Mouse (Mus musculus): ENCODE results near the gene Spaca4. TPM values are rescaled to one million over a fixed set of nuclear protein-coding genes. Genes with fewer than 3 reads are reported as not detected.
A peak's percentile ranks its signal among the peaks of the same experiment; 100 is the strongest.

The Spaca4 gene
- polyA plus RNA-seq, 1 experiment from 2014 or later, result not detected

DNA sequence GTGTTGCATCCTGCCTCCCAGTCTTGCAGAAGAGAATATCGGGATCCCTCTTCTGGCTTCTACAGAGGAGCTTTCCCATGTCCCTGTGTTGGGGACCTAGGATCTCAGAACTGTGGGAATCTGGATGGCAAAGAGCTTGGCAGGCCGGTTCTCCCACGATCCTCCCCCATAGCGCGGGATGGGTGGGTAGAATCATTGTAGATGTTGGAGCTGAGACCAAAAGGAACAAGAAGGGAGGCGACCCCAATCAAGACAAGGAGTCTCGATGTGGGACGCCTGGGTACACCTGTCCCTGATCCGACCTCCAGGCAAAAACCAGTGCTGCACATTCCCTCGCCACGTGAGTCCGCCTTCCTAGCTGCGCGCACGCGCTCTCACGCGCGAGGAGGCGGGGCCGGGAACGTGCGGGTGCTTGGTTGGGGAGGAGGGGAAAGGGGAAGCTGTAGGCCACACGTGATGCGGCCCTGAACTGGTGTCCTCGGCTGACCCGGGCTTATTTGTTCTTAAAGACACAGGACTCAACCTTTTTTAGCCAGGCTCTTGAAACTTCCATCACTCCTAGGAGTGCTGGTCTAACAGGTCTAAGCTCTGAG is 18.1 kb downstream of the Spaca4 start:
- no peaks in the 10 kb centered on the region for H3K27me3 ChIP-seq
- TF ChIP-seq CTCF (IDR thresholded peaks at IDR 0.05), result no peak
- ChIA-PET POLR2A (interaction anchor here (0.7 to 3.6 kb wide), 4 partner anchors 11 to 26 kb away, joined by 3 to 28 read pairs (median 3); partner anchors contain the start of gene Sphk2), CTCF (interaction anchor here (1.0 to 2.2 kb wide), 4 partner anchors 11 to 152 kb away, joined by 3 to 9 read pairs (median 3); partner anchors contain the start of gene Ntn5)
- in situ Hi-C loops (cut with MboI; ENCODE audit: low pct_unique_long_range_greater_than_20kb), result loop anchor here (25.0 kb wide), 1 partner anchor 845 kb away; the partner anchor contains the start of genes Pnkp and Ptov1
- DNase-seq (ENCODE audit: low read depth, low spot score), result no peak
- ATAC-seq, result no peak

DNA sequence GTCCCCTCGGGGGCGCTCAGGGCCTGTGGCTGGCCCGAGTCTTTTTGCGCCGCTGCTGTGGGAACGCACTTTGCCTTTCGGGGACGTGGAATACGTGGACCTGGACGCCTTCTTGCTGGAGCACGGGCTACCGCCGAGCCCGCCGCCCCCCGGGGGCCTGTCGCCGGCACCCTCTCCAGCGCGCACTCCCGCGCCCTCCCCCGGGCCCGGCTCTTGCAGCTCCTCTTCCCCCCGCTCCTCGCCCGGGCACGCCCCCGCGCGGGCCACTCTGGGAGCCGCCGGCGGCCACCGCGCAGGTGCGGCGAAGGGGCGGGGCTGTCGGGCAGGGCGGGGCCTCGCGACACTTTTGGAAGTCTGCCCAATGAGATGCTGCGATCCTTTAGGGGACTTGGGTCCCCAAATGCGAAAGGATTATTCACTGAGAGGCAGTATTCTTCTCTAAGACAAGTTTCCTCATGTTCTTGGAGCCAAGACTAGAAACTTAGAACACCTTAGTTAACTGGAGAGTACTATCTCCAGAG is 18.8 kb downstream of the Spaca4 start:
- no peak for TF ChIP-seq CTCF (IDR thresholded peaks at IDR 0.05)
- no peaks in the 10 kb centered on the region for H3K27me3 ChIP-seq
- DNase-seq (ENCODE audit: low read depth, low spot score) (no peak), ATAC-seq (no peak)
- in situ Hi-C loops (cut with MboI; ENCODE audit: low pct_unique_long_range_greater_than_20kb), result loop anchor here (25.0 kb wide), 1 partner anchor 844 kb away; the partner anchor contains the start of genes Pnkp and Ptov1
- ChIA-PET POLR2A (interaction anchor here (1.0 to 3.6 kb wide), 2 partner anchors 11 to 12 kb away, joined by 3 to 28 read pairs; partner anchors contain the start of gene Sphk2), CTCF (interaction anchor here (2.2 kb wide), 1 partner anchor 24 kb away, joined by 9 read pairs; the partner anchor contains the start of gene Ntn5)

DNA sequence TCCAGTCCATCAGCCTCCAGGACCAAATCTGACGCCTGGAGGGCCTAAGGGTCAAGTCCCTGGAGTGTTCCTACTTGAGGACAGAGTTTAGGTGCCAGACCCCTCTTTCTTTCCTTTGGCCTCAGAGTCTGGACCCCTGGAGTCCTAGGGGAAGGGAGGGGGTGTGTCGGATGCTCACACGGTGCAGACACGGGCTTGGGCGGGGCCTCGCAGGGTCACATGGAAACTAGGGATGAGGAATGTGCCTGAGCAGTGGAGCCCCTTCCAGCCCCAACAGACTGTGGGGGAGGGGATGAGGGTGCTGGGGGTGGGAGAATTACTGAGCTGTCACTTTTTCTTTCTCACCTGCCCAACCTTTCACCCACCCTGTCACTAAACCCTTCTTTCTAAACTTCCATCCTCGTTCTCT is 19.7 kb downstream of the Spaca4 start:
- CTCF ChIA-PET, result interaction anchor here (1.4 to 1.8 kb wide), 2 partner anchors 12 to 23 kb away, joined by 6 to 9 read pairs; partner anchors contain the start of genes Ntn5 and Sphk2
- in situ Hi-C loops (cut with MboI; ENCODE audit: low pct_unique_long_range_greater_than_20kb), result loop anchor here (25.0 kb wide), 1 partner anchor 844 kb away; the partner anchor contains the start of genes Pnkp and Ptov1
- POLR2A ChIA-PET, result interaction anchor here (3.3 kb wide), 1 partner anchor 22 kb away, joined by 17 read pairs; the partner anchor contains the start of gene Ntn5
- ATAC-seq (peak; percentile 11), DNase-seq (ENCODE audit: low read depth, low spot score) (no peak)
- H3K27me3 ChIP-seq, result no peaks in the 10 kb centered on the region
- TF ChIP-seq CTCF (IDR thresholded peaks at IDR 0.05), result no peak

DNA sequence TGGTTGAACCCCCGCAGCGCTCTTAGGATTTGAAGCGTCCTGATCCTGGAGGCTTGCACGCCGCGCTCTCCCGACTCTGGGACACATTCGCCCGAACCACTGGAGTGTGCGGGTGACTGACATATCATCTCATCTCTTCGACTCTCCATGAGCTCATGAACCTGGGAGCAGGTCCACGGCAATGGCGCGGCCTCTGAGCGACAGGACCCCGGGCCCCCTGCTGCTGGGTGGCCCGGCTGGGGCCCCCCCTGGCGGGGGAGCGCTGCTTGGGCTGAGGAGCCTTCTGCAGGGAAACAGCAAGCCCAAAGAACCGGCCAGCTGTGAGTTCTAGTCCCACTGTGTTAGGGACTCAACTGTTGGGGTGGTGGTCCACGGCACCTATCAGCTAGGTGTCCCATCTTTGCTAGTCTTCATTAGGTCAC is 20.2 kb downstream of the Spaca4 start:
- ATAC-seq (no peak), DNase-seq (ENCODE audit: low read depth, low spot score) (no peak)
- ChIA-PET POLR2A (interaction anchor here (0.6 to 3.3 kb wide), 2 partner anchors 22 to 198 kb away, joined by 3 to 17 read pairs; partner anchors contain the start of gene Ntn5), CTCF (interaction anchor here (1.4 to 1.8 kb wide), 2 partner anchors 12 to 23 kb away, joined by 6 to 9 read pairs; partner anchors contain the start of genes Ntn5 and Sphk2)
- TF ChIP-seq CTCF (IDR thresholded peaks at IDR 0.05), result no peak
- in situ Hi-C loops (cut with MboI; ENCODE audit: low pct_unique_long_range_greater_than_20kb), result loop anchor here (25.0 kb wide), 1 partner anchor 843 kb away; the partner anchor contains the start of genes Pnkp and Ptov1
- H3K27me3 ChIP-seq, result no peaks in the 10 kb centered on the region

DNA sequence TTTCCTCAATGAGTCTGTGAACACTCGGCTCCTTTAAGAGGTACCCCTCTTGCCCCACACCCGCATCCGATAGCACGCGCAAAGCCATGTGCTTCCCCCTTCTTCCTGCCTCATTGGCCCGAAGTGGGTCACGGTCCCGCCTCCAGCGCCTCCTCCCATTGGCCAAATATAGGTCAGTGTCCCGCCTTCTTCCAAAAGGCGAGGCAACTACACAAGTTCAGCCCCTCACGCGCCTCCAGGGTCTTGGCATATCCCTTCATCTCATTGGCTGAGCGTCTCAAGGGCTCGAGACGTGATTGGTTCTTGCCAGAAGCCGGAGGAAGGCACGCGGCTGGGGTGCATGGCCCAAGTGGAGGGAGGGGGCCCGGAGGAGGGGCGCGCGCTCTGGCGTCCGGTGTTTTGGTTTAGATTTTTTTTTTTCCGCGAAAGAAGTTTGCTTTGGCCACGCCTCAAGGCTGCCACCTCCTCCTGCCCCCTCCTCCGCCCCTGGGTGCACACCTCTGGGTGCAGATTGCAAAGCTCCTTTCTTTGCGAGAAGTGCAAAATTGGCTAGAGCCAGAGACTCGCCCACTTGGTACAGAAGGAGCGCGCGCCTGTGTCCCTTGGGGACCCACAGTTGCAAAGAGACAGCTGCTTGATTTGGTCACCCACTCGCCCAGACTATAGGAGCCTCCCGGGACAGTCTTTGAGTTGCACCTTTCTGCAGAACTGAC is 20.7 kb downstream of the Spaca4 start, which contains the start of gene Dbp:
Dbp (plus strand) TSS at position 359 of the 713 bp plus-strand sequence.
- CTCF ChIA-PET, result interaction anchor here (1.4 to 4.9 kb wide), 3 partner anchors 13 to 22 kb away, joined by 6 to 31 read pairs (median 9); partner anchors contain the start of genes Ntn5 and Sphk2
- in situ Hi-C loops (cut with MboI; ENCODE audit: low pct_unique_long_range_greater_than_20kb), result loop anchor here (25.0 kb wide), 1 partner anchor 843 kb away; the partner anchor contains the start of genes Pnkp and Ptov1
- ATAC-seq (peak; percentile 76), DNase-seq (ENCODE audit: low read depth, low spot score) (peak; percentile 97)
- H3K27me3 ChIP-seq, result no peaks in the 10 kb centered on the region
- POLR2A ChIA-PET, result interaction anchor here (0.6 to 3.3 kb wide), 3 partner anchors 13 to 197 kb away, joined by 3 to 17 read pairs (median 3); partner anchors contain the start of genes Ntn5 and Sphk2
- TF ChIP-seq CTCF (IDR thresholded peaks at IDR 0.05), result no peak

DNA sequence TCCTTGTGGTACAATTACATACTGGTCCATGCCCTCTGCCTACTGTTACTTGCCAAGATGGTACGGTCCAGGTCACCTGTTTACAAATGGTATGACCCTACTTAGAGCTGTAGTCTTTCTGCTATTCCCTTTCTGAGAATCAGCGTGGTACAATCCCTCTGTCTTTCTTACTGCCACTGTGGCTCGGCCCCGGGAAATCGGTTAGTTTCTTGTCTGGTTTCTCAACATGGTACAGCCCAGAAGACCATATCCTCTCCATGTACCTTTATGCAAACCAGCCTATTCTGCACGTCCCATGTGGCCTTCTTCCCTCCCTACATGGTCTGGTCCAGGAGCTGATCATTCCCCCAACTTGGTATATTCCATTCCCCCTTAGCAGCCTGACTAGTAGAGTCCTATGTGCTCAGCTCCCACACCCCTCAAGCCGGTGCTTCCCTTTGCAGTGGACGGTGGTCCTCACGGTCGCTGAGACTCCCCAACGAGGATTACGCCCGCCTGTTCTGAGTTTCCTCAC is 21.5 kb downstream of the Spaca4 start:
- POLR2A ChIA-PET, result interaction anchor here (1.4 to 3.3 kb wide), 2 partner anchors 14 to 20 kb away, joined by 3 to 17 read pairs; partner anchors contain the start of genes Ntn5 and Sphk2

DNA sequence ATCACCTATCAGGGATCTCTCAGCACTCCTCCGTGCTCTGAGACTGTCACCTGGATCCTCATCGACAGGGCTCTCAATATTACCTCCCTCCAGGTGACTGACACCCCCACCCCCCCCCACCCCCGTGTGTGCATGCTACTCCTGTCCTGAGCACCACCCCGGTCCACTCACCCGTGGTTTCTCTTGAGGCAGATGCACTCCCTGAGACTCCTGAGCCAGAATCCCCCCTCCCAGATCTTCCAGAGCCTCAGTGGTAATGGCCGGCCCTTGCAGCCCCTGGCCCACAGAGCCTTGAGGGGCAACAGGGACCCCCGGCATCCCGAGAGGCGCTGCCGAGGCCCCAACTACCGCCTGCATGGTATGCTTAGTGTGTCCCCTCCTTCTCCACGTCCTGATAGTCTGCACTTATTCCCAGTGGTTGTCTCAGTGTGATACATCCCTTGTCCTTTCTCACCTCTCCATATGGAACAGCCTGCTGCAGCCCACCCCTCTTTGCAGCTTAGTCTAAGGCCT is 22.0 kb downstream of the Spaca4 start:
- TF ChIP-seq CTCF (IDR thresholded peaks at IDR 0.05), result no peak
- DNase-seq (ENCODE audit: low read depth, low spot score), result no peak
- CTCF ChIA-PET, result interaction anchor here (4.9 kb wide), 1 partner anchor 21 kb away, joined by 31 read pairs; the partner anchor contains the start of gene Ntn5
- in situ Hi-C loops (cut with MboI; ENCODE audit: low pct_unique_long_range_greater_than_20kb), result loop anchor here (25.0 kb wide), 1 partner anchor 841 kb away; the partner anchor contains the start of genes Pnkp and Ptov1
- H3K27me3 ChIP-seq, result no peaks in the 10 kb centered on the region
- POLR2A ChIA-PET, result interaction anchor here (1.4 to 3.3 kb wide), 2 partner anchors 15 to 20 kb away, joined by 3 to 17 read pairs; partner anchors contain the start of genes Ntn5 and Sphk2
- ATAC-seq, result no peak

More for the DNA sequence above, 21.5 kb downstream of the Spaca4 start:
- in situ Hi-C loops (cut with MboI; ENCODE audit: low pct_unique_long_range_greater_than_20kb), result loop anchor here (25.0 kb wide), 1 partner anchor 842 kb away; the partner anchor contains the start of genes Pnkp and Ptov1
- H3K27me3 ChIP-seq, result no peaks in the 10 kb centered on the region
- CTCF ChIA-PET, result interaction anchor here (1.8 to 4.9 kb wide), 2 partner anchors 14 to 21 kb away, joined by 6 to 31 read pairs; partner anchors contain the start of genes Ntn5 and Sphk2
- no peak for TF ChIP-seq CTCF (IDR thresholded peaks at IDR 0.05)
- DNase-seq (ENCODE audit: low read depth, low spot score) (no peak), ATAC-seq (peak; percentile 4)

DNA sequence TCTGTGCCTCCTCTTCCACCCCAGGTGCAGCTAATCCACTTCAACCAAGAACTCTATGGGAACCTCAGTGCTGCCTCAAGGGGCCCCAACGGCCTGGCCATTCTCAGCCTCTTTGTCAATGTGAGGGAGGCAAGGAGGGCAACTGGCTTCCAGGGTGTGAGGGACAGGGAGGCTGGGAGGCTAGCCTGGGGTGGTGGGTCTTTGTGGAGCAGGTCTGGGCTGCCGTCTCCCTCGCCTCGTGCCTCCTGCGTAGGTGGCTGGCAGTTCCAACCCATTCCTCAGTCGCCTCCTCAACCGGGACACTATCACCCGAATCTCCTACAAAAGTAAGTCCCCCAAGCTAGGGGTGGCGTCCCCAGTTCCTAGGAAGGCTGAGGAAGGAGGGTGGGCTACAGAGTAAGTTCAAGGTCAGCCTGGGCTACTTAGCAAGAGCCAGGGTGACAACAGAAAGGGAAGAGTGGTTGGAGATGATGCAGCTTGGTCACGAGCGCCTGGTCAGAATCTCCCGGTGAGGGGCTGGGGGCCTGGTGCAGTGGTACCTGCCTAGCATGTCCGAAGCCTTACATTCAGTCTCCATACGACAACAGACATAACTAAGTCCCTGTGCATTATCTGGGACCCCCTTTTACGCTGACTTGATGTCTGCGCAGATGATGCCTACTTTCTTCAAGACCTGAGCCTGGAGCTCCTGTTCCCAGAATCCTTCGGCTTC is 22.6 kb downstream of the Spaca4 start:
- ATAC-seq (no peak), DNase-seq (ENCODE audit: low read depth, low spot score) (no peak)
- no peaks in the 10 kb centered on the region for H3K27me3 ChIP-seq
- ChIA-PET CTCF (interaction anchor here (1.0 to 4.9 kb wide), 2 partner anchors 20 to 122 kb away, joined by 4 to 31 read pairs; partner anchors contain the start of gene Ntn5), POLR2A (interaction anchor here (1.4 to 3.3 kb wide), 2 partner anchors 15 to 19 kb away, joined by 3 to 17 read pairs; partner anchors contain the start of genes Ntn5 and Sphk2)
- TF ChIP-seq CTCF (IDR thresholded peaks at IDR 0.05), result no peak
- in situ Hi-C loops (cut with MboI; ENCODE audit: low pct_unique_long_range_greater_than_20kb), result loop anchor here (25.0 kb wide), 1 partner anchor 841 kb away; the partner anchor contains the start of genes Pnkp and Ptov1

Data from Patski (cell line).